Mouse (Mus musculus): ENCODE results near the gene Tbc1d17. TPM values are rescaled to one million over a fixed set of nuclear protein-coding genes. Genes with fewer than 3 reads are reported as not detected.

The Tbc1d17 gene
- polyA plus RNA-seq, 1 experiment: 46.7 TPM

DNA sequence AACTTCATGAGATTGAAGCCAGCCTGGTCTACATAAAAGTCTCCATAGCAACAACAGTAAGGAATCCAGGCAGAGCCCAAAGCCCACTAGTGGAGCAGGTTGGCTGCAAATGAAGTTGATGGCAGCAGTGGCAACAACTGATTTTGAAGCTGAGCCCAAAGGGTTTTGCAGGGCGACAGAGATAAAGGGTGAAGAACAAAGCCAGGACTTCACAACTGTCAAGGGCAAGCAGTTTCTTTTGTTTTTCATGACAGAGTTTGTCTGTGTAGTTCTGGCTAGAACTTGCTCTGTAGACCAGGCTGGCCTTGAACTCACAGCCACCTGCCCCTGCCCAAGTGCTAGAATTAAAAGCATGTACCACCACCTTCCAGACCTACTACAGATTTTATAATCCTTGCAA is 22.3 kb upstream of the Tbc1d17 start:
- TF ChIP-seq POLR2A (IDR thresholded peaks at IDR 0.05; ENCODE audit: insufficient read depth, low read length) (no peak), EP300 (IDR thresholded peaks at IDR 0.05; ENCODE audit: insufficient read depth, low read depth, low read length) (no peak), CTCF (IDR thresholded peaks at IDR 0.05; ENCODE audit: low read depth, low read length) (no peak)

DNA sequence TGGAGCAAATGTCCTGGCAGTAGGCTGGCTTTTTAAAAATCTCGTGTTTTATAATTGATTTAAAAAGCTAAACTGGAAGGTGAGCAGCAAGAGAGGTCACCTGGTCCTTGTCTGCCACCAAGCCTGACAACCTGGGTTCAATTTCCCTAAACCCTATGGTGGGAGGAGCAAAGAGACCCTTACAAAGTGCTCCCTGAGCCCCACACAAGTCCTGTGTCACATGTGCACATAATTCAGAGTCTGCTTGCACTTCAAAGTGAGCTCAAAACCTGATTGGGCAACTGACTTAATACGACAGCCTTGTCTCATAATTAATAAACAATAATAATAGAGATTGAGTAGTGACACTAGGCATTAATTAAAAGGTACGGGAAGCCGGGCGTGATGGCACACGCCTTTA is 21.7 kb upstream of the Tbc1d17 start:
- H3K4me3 ChIP-seq (ENCODE audit: low read depth, low read length): no peak overlapping the region
- H3K9ac ChIP-seq (ENCODE audit: low read depth, poor library complexity, severe bottlenecking): no peak overlapping the region
- H3K27me3 ChIP-seq (ENCODE audit: control insufficient read depth, insufficient read depth, low read length, poor library complexity, severe bottlenecking): no peaks in the 10 kb centered on the region
- TF ChIP-seq EP300 (IDR thresholded peaks at IDR 0.05; ENCODE audit: insufficient read depth, low read depth, low read length): no peak
- no peak for TF ChIP-seq CTCF (IDR thresholded peaks at IDR 0.05; ENCODE audit: low read depth, low read length)
- no peak for TF ChIP-seq POLR2A (IDR thresholded peaks at IDR 0.05; ENCODE audit: insufficient read depth, low read length)
- H3K36me3 ChIP-seq (ENCODE audit: control insufficient read depth, insufficient read depth, low read length, poor library complexity, severe bottlenecking): no peaks in the 10 kb centered on the region
- no peak overlapping the region for H3K27ac ChIP-seq (ENCODE audit: insufficient read depth, low read length)
- peaks cover 2% of the 10 kb centered on the region for H3K4me1 ChIP-seq (ENCODE audit: control insufficient read depth, insufficient read depth, low read length)
- no peaks in the 10 kb centered on the region for H3K9me3 ChIP-seq (replicated peaks; ENCODE audit: control insufficient read depth, insufficient read depth, low read length, poor library complexity, severe bottlenecking)

More for the DNA sequence above, 22.3 kb upstream of the Tbc1d17 start:
- Histone ChIP-seq H3K27me3 (ENCODE audit: control insufficient read depth, insufficient read depth, low read length, poor library complexity, severe bottlenecking) (no peaks in the 10 kb centered on the region), H3K27ac (ENCODE audit: insufficient read depth, low read length) (no peak overlapping the region), H3K4me3 (ENCODE audit: low read depth, low read length) (no peak overlapping the region), H3K9me3 (replicated peaks; ENCODE audit: control insufficient read depth, insufficient read depth, low read length, poor library complexity, severe bottlenecking) (no peaks in the 10 kb centered on the region), H3K4me1 (ENCODE audit: control insufficient read depth, insufficient read depth, low read length) (peaks cover 2% of the 10 kb centered on the region), H3K36me3 (ENCODE audit: control insufficient read depth, insufficient read depth, low read length, poor library complexity, severe bottlenecking) (no peaks in the 10 kb centered on the region), H3K9ac (ENCODE audit: low read depth, poor library complexity, severe bottlenecking) (no peak overlapping the region)

DNA sequence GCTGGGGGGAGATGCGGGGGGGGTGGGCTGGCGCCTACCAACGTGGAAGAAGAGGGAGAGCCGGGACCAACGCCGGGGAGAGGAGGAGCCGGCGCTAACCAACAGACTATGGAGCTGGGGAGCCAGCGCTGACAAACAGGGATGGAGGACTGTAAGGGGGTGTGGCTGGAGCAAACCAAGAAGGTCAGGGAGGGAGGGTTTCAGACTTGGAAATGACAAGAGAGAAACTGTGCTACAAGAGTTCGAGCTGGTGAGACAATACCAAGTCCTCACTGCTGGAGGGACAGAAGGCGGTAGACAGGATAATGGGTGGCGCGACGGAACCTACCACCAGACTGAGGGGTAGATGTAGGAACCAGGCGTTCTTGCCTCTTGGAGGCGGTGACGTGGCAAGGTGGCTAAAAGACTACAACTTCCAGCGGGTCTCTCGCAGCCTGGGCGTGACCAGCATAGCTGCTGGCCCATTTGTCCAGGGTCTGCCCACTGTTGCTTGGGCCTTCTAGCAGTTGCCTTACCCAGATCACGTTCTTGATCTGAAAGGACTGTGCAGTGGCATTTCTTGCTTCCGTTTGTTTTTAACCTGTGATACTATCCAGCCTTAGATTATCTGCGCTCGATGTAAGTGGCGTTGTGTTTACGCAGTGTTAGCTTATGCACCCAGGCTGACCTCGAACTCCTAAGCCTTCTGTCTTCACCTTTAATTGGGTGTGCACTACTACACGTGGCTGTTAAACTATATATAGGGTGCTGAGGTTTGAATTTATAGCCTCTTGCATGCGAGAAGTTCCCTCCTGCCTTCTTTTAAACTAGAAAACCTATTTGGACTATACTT is 21.0 kb upstream of the Tbc1d17 start, which contains the start of gene Ptov1:
Gene Ptov1, minus strand, starts transcription at position 92 of the 832 bp plus-strand sequence.
- Histone ChIP-seq H3K27me3 (ENCODE audit: control insufficient read depth, insufficient read depth, low read length, poor library complexity, severe bottlenecking) (no peaks in the 10 kb centered on the region), H3K9me3 (replicated peaks; ENCODE audit: control insufficient read depth, insufficient read depth, low read length, poor library complexity, severe bottlenecking) (no peaks in the 10 kb centered on the region), H3K36me3 (ENCODE audit: control insufficient read depth, insufficient read depth, low read length, poor library complexity, severe bottlenecking) (no peaks in the 10 kb centered on the region; the same call in 1 of the 2 replicates), H3K4me1 (ENCODE audit: control insufficient read depth, insufficient read depth, low read length) (peaks cover 2% of the 10 kb centered on the region), H3K9ac (ENCODE audit: low read depth, poor library complexity, severe bottlenecking) (peak within 1 kb of the TSS; percentile 99), H3K4me3 (ENCODE audit: low read depth, low read length) (peak within 1 kb of the TSS; percentile 53), H3K27ac (ENCODE audit: insufficient read depth, low read length) (peak within 1 kb of the TSS; percentile 53; the same call in 1 of the 2 replicates)
- TF ChIP-seq CTCF (IDR thresholded peaks at IDR 0.05; ENCODE audit: low read depth, low read length) (no peak), EP300 (IDR thresholded peaks at IDR 0.05; ENCODE audit: insufficient read depth, low read depth, low read length) (peak; percentile 41; the same call in 1 of the 2 replicates), POLR2A (IDR thresholded peaks at IDR 0.05; ENCODE audit: insufficient read depth, low read length) (peak; percentile 32)

DNA sequence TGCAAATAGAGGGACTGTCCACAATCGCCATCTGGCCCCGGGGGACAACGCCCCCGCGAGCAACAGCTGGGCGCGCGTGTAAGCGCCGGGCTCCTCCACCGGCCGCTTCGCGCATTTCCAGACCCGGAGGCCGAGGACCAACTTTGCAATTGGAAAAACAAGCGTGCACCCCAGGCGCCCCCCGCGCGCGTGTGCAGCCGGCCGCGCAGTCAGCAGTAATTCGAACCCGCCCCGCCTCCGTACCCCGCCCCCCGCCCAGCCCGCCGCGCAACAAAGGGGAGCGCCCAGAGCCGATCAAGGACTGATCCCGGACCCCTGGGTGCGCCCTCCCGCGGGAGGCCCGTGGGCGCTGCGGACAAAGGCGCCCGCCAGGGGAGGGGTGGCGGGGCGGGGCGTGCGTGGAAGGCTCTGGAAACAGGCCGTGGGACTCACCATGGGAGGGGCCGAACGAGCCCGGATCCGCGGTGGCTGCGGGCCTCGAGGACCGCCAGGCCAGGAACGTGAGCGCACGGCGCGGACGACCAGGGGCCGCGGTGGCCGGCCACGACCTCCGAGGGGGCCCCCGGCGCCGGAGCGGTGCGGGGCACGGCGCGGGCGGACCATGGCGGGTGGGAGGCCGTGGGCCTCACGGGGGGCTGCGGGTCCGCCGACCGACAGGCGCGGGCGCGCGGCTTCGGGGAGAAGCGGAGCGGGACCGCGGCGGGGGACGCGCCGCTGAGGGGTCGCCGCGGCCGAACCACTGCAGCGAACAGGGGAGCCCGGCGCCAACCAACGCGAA is 20.2 kb upstream of the Tbc1d17 start:
- H3K4me1 ChIP-seq (ENCODE audit: control insufficient read depth, insufficient read depth, low read length): peaks cover 2% of the 10 kb centered on the region
- H3K9ac ChIP-seq (ENCODE audit: low read depth, poor library complexity, severe bottlenecking): peak overlapping the region; percentile 99
- H3K36me3 ChIP-seq (ENCODE audit: control insufficient read depth, insufficient read depth, low read length, poor library complexity, severe bottlenecking): peaks cover 4% of the 10 kb centered on the region; the same call in 1 of the 2 replicates
- peak overlapping the region; percentile 52 for H3K4me3 ChIP-seq (ENCODE audit: low read depth, low read length)
- H3K27me3 ChIP-seq (ENCODE audit: control insufficient read depth, insufficient read depth, low read length, poor library complexity, severe bottlenecking): no peaks in the 10 kb centered on the region
- no peak for TF ChIP-seq POLR2A (IDR thresholded peaks at IDR 0.05; ENCODE audit: insufficient read depth, low read length)
- TF ChIP-seq EP300 (IDR thresholded peaks at IDR 0.05; ENCODE audit: insufficient read depth, low read depth, low read length): no peak
- TF ChIP-seq CTCF (IDR thresholded peaks at IDR 0.05; ENCODE audit: low read depth, low read length): no peak
- H3K9me3 ChIP-seq (replicated peaks; ENCODE audit: control insufficient read depth, insufficient read depth, low read length, poor library complexity, severe bottlenecking): no peaks in the 10 kb centered on the region
- peak overlapping the region; percentile 53; the same call in 1 of the 2 replicates for H3K27ac ChIP-seq (ENCODE audit: insufficient read depth, low read length)

DNA sequence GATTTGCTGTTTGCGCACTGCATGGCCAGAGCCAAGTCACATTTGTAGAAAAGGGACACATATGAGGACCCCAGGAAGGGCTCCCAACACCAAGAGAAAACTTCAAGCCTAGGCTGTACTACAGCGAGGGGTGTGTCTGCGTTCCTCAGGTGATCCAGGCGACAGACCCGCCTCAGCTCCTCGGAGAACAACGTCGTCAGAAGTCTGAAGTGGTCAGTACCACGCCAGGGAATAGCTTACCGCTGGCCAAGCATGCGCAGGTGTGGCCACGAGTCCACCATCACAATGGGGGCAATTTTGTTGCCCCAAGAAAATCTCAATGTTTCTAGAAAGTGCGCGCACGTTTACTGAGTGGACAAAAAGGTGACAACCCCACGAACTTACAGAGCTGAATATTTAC is 19.6 kb upstream of the Tbc1d17 start:
- H3K27ac ChIP-seq (ENCODE audit: insufficient read depth, low read length): no peak overlapping the region
- H3K36me3 ChIP-seq (ENCODE audit: control insufficient read depth, insufficient read depth, low read length, poor library complexity, severe bottlenecking): peaks cover 4% of the 10 kb centered on the region; the same call in 1 of the 2 replicates
- TF ChIP-seq CTCF (IDR thresholded peaks at IDR 0.05; ENCODE audit: low read depth, low read length): no peak
- no peak for TF ChIP-seq POLR2A (IDR thresholded peaks at IDR 0.05; ENCODE audit: insufficient read depth, low read length)
- no peak for TF ChIP-seq EP300 (IDR thresholded peaks at IDR 0.05; ENCODE audit: insufficient read depth, low read depth, low read length)
- H3K9ac ChIP-seq (ENCODE audit: low read depth, poor library complexity, severe bottlenecking): peak overlapping the region; percentile 99
- H3K4me1 ChIP-seq (ENCODE audit: control insufficient read depth, insufficient read depth, low read length): peaks cover 2% of the 10 kb centered on the region
- no peaks in the 10 kb centered on the region for H3K27me3 ChIP-seq (ENCODE audit: control insufficient read depth, insufficient read depth, low read length, poor library complexity, severe bottlenecking)
- peak overlapping the region; percentile 52 for H3K4me3 ChIP-seq (ENCODE audit: low read depth, low read length)
- no peaks in the 10 kb centered on the region for H3K9me3 ChIP-seq (replicated peaks; ENCODE audit: control insufficient read depth, insufficient read depth, low read length, poor library complexity, severe bottlenecking)
